Mouse (Mus musculus): ENCODE measurements around the gene Olfr828. TPM values are rescaled to one million over a fixed set of nuclear protein-coding genes. Genes with fewer than 3 reads are reported as not detected.

Gene Olfr828
- not detected for total RNA-seq (2023)

DNA sequence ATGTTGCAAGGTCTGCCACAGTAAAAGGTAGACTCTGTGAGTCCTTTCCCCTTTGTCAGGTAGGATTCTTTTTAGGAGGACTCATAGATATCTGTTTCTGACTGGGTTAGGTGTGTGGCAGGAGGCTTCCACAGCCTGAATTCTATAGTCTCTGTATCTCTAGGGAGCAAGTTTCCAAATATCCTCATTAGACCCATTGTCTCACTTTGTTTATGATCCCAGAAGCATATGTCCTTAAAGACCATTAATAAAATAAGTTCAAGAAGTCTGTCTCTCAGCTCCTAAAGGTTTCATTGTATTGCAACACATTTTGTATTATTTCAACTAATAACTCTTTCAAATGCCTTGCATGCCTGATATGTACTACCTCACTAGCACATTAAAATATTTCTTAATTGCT is at the start of gene Olfr828:
Gene Olfr828 (minus strand): TSS at position 101 of the 400 bp plus-strand sequence.

GRCm38 (mm10) chr9:18854633-18855032 is 35.3 kb upstream of the Olfr828 start, which contains the start of gene Olfr829:
TSS of gene Olfr829 (plus strand) at chr9:18854933.

Other genes with a start within 250 kb of the Olfr828 start
- 0.41 TPM for gene Muc16, start 145.0 kb downstream of the Olfr828 start, total RNA-seq (2023)
- not detected for gene Olfr24, start 55.5 kb downstream of the Olfr828 start, total RNA-seq (2023)
- gene Olfr829, start 35.4 kb upstream of the Olfr828 start, total RNA-seq (2023) = not detected
- not detected for gene Olfr830, start 55.2 kb upstream of the Olfr828 start, total RNA-seq (2023)
- gene Olfr832, start 117.6 kb upstream of the Olfr828 start, total RNA-seq (2023) = not detected
- not detected for gene Olfr834, start 168.5 kb upstream of the Olfr828 start, total RNA-seq (2023)
- gene Olfr835, start 213.2 kb upstream of the Olfr828 start, total RNA-seq (2023) = not detected

Measured in CD4-positive naive resting alpha-beta T cell, adult 76 days (primary cell).